Mouse (Mus musculus) hindbrain, embryonic 10.5 days (tissue): ENCODE measurements around the gene Hoxb7. TPM values are rescaled to one million over a fixed set of nuclear protein-coding genes. Genes with fewer than 3 reads are reported as not detected.
A peak's percentile ranks its signal among the peaks of the same experiment; 100 is the strongest.

ENCODE experiments used
- DNase-seq: peaks from one replicate; pipeline ENCODE4 v3.0.0-alpha.2; 2017; ENCODE audit warnings: low spot score
- H3K27ac ChIP-seq: fragments of 300-500 bp; sonication (generic); 2 replicates; pipeline ENCODE4 v1.5.1; 2016; ENCODE audit warnings: mild to moderate bottlenecking, moderate library complexity
- H3K27me3 ChIP-seq: fragments of 300-500 bp; sonication (generic); 2 replicates; pipeline ENCODE4 v1.6.1; 2016; ENCODE audit warnings: mild to moderate bottlenecking; ENCODE audit not compliant: poor library complexity, insufficient read depth, severe bottlenecking
- H3K36me3 ChIP-seq: fragments of 300-500 bp; sonication (generic); 2 replicates; pipeline ENCODE4 v1.6.1; 2016; ENCODE audit warnings: mild to moderate bottlenecking, moderate library complexity
- H3K4me1 ChIP-seq: fragments of 300-500 bp; sonication (generic); replicated peaks from 2 replicates; pipeline ENCODE4 v1.6.1; 2016; ENCODE audit warnings: mild to moderate bottlenecking
- H3K4me3 ChIP-seq: fragments of 300-500 bp; sonication (generic); 2 replicates; pipeline ENCODE4 v1.5.1; 2016; ENCODE audit warnings: mild to moderate bottlenecking, moderate library complexity
- H3K9me3 ChIP-seq: fragments of 300-500 bp; sonication (generic); 2 replicates; pipeline ENCODE4 v1.6.1; 2016; ENCODE audit warnings: mild to moderate bottlenecking, moderate library complexity
- WGBS: fragments of 180-500 bp; shearing (Covaris S2); methylation state at CpG from one replicate; pipeline ENCODE4 v1.1.7; 2016; 5-methylcytosine and 5-hydroxymethylcytosine counted together
- polyA plus RNA-seq: library from polyadenylated mRNA; unstranded; fragments of >200 nt; fragmentation: Nextera tagmentation; extraction: Ambion mirVana; gene quantifications from 2 replicates; pipeline ENCODE4 v1.2.1, GENCODE M21; 2016

Gene Hoxb7
- polyA plus RNA-seq, 1 experiment from 2014 or later: not detected

DNA sequence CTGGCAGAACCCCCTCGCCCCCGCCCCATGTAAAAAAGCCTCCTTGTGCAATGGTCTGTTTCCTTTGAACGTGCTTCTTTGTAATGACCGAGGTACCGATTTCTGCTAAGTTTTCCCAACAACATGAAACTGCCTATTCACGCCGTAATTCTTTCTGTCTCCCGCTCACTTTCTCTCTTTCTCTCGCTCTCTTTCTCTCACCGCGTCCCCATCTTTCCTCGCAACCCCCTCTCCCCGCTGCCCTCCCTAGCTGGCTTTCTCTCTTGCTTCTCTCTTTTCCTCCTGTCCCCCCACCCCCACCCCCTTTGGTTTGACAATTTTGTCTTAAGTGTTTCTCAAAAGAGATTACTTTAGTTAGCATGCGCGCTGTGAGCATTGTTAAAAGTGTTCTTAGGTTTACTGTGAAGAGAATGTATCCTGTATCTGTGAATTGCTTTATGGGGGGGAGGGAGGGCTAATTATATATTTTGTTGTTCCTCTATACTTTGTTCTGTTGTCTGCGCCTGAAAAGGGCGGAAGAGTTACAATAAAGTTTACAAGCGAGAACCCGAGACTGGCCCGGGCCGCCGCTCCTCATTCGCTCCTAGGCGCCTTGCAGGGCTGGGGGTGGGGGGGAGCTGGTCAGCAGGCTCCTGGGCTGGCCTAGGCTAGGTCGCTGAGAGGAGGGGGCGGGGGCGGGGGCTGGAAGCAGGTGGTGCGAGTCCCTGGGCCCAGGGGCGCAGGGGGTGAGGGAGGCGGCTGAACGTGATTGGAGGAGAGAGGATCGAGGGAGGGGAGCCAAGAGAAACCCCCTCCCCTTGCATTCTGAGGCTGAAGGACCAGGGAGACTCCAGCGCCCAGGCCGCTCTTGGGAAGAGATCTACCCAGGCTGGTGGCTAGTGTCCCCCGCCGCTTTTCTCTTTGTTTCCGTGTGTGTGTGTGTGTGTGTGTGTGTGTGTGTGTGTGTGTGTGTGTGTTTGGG, 1.4 kb upstream of the Hoxb7 start:
- Histone ChIP-seq H3K4me1 (peaks cover 27% of the 10 kb centered on the region), H3K27me3 (peaks cover 100% of the 10 kb centered on the region), H3K36me3 (no peaks in the 10 kb centered on the region), H3K9me3 (no peaks in the 10 kb centered on the region), H3K27ac (no peak overlapping the region), H3K4me3 (peak overlapping the region; percentile 40)
- DNase-seq: no peak
- under 1% methylated on average over 36 of the region's 37 CpGs for WGBS

- Histone ChIP-seq H3K36me3 (no peaks in the 10 kb centered on the region), H3K27me3 (peaks cover 100% of the 10 kb centered on the region), H3K27ac (no peak overlapping the region), H3K4me3 (peak overlapping the region; percentile 37), H3K9me3 (no peaks in the 10 kb centered on the region), H3K4me1 (peaks cover 27% of the 10 kb centered on the region)
- WGBS: under 1% methylated on average over 55 of the region's 55 CpGs
- peak; percentile 58 for DNase-seq
Observed at GRCm38 (mm10) chr11:96286739-96287385, 439 bp downstream of the Hoxb7 start.

DNA sequence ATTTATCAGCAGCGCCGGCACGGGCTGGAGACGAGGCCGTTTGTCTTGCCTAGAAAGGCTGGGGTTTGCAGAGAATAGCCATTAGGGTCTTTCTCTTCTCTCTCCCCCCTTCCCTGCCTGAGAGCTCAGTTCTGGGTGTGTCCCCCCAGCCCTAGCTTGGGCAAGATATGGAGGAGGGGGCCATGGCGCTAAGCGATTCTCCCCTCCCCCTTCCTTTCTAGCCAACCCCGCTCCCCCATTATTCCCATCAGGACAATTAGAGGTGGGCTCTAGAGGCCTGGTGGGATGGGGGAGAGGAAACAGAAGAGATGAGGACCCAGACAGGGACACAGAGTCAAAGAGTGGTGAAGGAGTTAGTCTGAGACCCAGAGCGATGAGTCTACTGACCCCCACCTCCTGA, 988 bp downstream of the Hoxb7 start:
- peaks cover 27% of the 10 kb centered on the region for H3K4me1 ChIP-seq
- no peak for DNase-seq
- no peak overlapping the region for H3K4me3 ChIP-seq
- no peaks in the 10 kb centered on the region for H3K9me3 ChIP-seq
- no peak overlapping the region for H3K27ac ChIP-seq
- H3K27me3 ChIP-seq: peaks cover 100% of the 10 kb centered on the region
- WGBS: under 1% methylated on average over 9 of the region's 9 CpGs
- no peaks in the 10 kb centered on the region for H3K36me3 ChIP-seq

DNA sequence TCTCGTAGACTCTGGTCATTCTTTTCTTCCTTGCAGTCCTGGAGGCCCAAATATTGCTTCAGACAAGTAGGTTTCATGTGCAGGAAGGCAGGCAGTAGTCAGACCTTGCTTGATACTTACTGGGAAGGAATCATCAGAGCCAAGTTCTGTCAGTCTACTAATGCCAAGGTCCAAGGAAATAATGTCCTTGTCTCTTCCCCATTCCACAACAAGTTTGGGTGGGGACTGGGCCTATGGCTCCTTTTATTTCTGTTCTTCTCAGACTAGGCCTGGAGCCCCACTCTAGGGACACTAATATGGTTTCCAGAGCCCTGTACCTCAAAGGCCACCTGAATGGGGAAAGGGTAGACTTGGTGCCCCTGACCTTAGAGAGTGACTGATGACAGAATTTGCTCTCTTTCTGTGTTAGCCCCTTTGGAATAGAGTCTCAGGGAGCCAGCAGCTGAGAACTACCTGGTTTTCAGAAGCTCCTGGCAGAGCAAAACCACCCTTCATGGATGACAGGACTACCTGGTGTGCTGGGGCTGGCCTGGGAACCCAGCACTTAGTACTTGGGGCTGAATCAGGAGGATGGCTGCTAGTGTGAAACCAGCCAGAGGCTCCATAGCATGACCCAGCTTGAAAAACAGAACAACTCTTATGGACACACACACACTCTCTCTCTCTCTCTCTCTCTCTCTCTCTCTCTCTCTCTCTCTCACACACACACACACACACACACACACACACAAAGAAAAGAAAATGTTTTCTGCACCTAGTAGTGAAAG, 2.2 kb downstream of the Hoxb7 start:
- Histone ChIP-seq H3K27me3 (peaks cover 100% of the 10 kb centered on the region), H3K36me3 (no peaks in the 10 kb centered on the region), H3K4me3 (no peak overlapping the region), H3K27ac (no peak overlapping the region), H3K9me3 (no peaks in the 10 kb centered on the region), H3K4me1 (peaks cover 22% of the 10 kb centered on the region)
- DNase-seq: no peak
- WGBS: 5% methylated on average over 1 of the region's 1 CpGs

DNA sequence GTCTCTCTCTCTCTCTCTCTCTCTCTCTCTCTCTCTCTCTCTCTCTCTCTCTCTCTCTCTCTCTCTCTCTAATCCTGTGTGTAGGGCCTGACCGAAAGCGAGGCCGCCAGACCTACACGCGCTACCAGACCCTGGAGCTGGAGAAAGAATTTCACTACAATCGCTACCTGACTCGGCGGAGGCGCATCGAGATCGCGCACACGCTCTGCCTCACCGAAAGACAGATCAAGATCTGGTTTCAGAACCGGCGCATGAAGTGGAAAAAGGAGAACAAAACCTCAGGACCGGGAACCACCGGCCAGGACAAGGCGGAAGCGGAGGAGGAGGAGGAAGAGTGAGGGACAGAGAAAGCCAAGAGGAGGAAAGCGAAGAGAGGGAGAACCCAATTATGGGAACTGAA, 2.9 kb downstream of the Hoxb7 start:
- H3K9me3 ChIP-seq: no peaks in the 10 kb centered on the region
- peaks cover 100% of the 10 kb centered on the region for H3K27me3 ChIP-seq
- no peak for DNase-seq
- WGBS: 1% methylated on average over 21 of the region's 21 CpGs
- peaks cover 17% of the 10 kb centered on the region for H3K4me1 ChIP-seq
- H3K4me3 ChIP-seq: no peak overlapping the region
- no peaks in the 10 kb centered on the region for H3K36me3 ChIP-seq
- H3K27ac ChIP-seq: no peak overlapping the region

DNA sequence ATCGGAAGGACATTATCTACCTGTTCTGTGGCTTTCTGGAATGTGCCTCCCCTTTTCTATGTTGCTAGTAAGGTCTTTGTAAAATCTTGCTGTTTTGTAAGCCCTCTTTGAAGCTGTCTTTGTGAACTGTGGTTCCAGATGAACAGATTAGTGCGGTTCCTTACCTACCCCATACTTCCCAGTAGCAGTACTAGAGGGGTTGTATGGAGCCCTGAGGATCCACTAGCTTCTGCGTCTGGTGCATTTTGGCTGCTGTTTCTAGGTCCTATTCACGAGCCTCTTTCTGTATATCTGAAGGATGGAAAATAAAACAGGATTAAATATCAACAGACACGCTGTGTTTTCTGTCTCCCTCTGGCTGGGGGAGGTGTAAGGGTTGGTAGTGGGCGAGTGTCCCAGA, 3.4 kb downstream of the Hoxb7 start:
- no peak for DNase-seq
- Histone ChIP-seq H3K9me3 (no peaks in the 10 kb centered on the region), H3K27me3 (peaks cover 100% of the 10 kb centered on the region), H3K36me3 (no peaks in the 10 kb centered on the region), H3K4me1 (peaks cover 12% of the 10 kb centered on the region), H3K27ac (no peak overlapping the region), H3K4me3 (no peak overlapping the region)
- WGBS: 8% methylated on average over 6 of the region's 6 CpGs

- 2% methylated on average over 17 of the region's 17 CpGs for WGBS
- Histone ChIP-seq H3K4me1 (peaks cover 6% of the 10 kb centered on the region), H3K36me3 (no peaks in the 10 kb centered on the region), H3K4me3 (no peak overlapping the region), H3K27me3 (peaks cover 100% of the 10 kb centered on the region), H3K9me3 (no peaks in the 10 kb centered on the region), H3K27ac (no peak overlapping the region)
- DNase-seq: no peak
Observed at GRCm38 (mm10) chr11:96290705-96291355, 4.4 kb downstream of the Hoxb7 start.

GRCm38 (mm10) chr11:96291681-96292564, 5.5 kb downstream of the Hoxb7 start, which contains the start of gene Hoxb6:
Hoxb6 (plus strand) TSS chr11:96292476.
- H3K4me3 ChIP-seq: no peak within 1 kb of the TSS
- no peaks in the 10 kb centered on the region for H3K36me3 ChIP-seq
- peaks cover 100% of the 10 kb centered on the region for H3K27me3 ChIP-seq
- peak; percentile 52 for DNase-seq
- WGBS: 2% methylated on average over 22 of the region's 22 CpGs
- H3K27ac ChIP-seq: no peak within 1 kb of the TSS
- H3K4me1 ChIP-seq: peaks cover 2% of the 10 kb centered on the region
- no peaks in the 10 kb centered on the region for H3K9me3 ChIP-seq

- H3K4me1 ChIP-seq: no peaks in the 10 kb centered on the region
- under 1% methylated on average over 12 of the region's 12 CpGs for WGBS
- H3K9me3 ChIP-seq: no peaks in the 10 kb centered on the region
- no peak for DNase-seq
- no peak overlapping the region for H3K27ac ChIP-seq
- no peak overlapping the region for H3K4me3 ChIP-seq
- peaks cover 100% of the 10 kb centered on the region for H3K27me3 ChIP-seq
- no peaks in the 10 kb centered on the region for H3K36me3 ChIP-seq
Observed at GRCm38 (mm10) chr11:96292565-96293301, 6.3 kb downstream of the Hoxb7 start.

GRCm38 (mm10) chr11:96293302-96293921, 7.0 kb downstream of the Hoxb7 start:
- 1% methylated on average over 22 of the region's 22 CpGs for WGBS
- Histone ChIP-seq H3K27ac (no peak overlapping the region), H3K36me3 (no peaks in the 10 kb centered on the region), H3K9me3 (no peaks in the 10 kb centered on the region), H3K4me1 (no peaks in the 10 kb centered on the region), H3K27me3 (peaks cover 100% of the 10 kb centered on the region), H3K4me3 (no peak overlapping the region)
- no peak for DNase-seq
